Mouse (Mus musculus) heart, adult 8-10 months (tissue): Measurements from ENCODE around the gene Tpd52l1. TPM values are rescaled to one million over a fixed set of nuclear protein-coding genes. Genes with fewer than 3 reads are reported as not detected.
"Not testable (repeated sequence)": the region's sequence is repeated elsewhere in the genome, so short reads cannot be mapped to it uniquely, and the experiment has no call there.

ENCODE experiments used
- DNase-seq: peaks from one replicate; pipeline ENCODE4 v3.0.0; 2022; ENCODE audit warnings: low spot score
- total RNA-seq, 4 experiments: library from RNA; stranded (reverse); gene quantifications; 2 replicates each; pipeline ENCODE4 v1.2.4; 2022

Tpd52l1 gene
- 10 to 100 TPM in 1 of 4 experiments, 1 to 10 TPM in 3; 5.5 to 10.4 (median 9.0) TPM for total RNA-seq

GRCm38 (mm10) chr10:31445291-31446124 is at the start of gene Tpd52l1:
TSS of gene Tpd52l1 (minus strand) at chr10:31445958.
- DNase-seq, result peak; percentile 54

- DNase-seq, result no peak
Observed at GRCm38 (mm10) chr10:31494296-31494695, 48.5 kb upstream of the Tpd52l1 start.

- no peak for DNase-seq
Observed at GRCm38 (mm10) chr10:31467043-31467898, 21.5 kb upstream of the Tpd52l1 start.

DNA sequence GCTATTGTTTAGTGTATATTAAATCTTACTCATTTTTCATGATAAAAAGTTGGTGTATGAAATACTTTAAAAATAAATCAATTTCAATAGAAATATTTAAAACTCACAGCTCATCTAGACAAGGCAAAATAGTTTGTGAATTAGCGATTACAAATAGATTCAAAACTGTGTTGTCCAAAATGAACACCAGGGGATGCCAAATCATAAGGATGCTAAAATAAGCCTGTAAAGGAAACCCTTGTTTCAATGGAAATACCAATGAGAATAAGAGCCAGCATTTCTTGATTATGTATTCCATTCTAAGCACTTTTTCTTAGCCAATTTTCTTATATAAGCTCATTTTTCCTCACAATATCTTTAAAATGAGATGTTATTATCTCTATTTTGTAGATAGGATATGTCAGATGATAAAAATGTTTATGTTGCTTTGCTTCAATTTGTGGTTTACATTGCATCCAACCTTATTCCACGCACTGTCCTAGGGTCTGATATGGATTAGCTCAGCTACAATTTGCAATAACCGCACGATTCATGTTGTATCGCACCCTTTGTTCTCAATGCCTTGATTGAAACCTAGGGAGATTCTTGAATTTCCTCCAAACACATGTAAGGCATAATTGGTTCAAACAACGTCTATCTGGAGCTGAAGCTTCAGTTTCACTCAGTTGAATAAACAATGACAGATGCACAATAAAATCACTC is 20.2 kb upstream of the Tpd52l1 start:
- DNase-seq, result peak; percentile 26

DNA sequence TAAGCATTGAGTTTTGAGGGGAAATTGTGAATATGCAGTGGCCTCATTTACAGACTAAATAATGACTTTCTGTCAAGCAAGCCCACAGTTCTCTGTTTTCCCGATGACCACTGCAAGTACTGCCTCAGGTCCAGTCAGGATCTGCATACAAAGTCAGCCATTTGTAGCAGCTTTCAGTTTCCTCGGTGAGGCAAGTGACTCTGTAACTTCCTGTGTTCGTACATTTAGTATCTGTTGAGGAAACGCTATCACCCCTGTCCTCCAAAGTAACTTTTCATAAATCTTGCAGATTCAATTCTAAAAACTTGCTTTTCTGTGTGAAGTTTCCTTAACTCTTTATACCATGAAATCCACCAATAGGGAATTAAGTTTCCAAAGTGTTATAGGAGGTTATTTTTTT is 19.7 kb upstream of the Tpd52l1 start:
- DNase-seq, result no peak

DNA sequence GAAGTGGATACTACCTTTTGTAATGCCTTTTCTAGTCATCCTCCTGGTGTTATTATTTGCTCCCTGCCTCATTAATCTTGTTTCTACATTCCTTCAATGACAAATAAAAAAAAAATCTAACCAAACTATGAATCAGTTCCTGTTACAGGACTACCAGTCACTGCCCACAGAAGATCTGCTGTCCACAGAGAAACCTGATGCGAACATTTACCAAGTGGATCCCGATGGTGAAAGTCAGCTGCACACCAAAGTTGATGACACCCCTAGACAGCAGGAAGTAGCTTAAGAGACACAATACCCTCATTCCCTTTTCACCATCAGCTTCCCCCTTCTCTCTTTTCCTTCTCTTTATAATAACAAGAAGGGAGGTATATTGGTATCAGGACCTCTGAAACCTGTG is 17.3 kb upstream of the Tpd52l1 start:
- no peak for DNase-seq

DNA sequence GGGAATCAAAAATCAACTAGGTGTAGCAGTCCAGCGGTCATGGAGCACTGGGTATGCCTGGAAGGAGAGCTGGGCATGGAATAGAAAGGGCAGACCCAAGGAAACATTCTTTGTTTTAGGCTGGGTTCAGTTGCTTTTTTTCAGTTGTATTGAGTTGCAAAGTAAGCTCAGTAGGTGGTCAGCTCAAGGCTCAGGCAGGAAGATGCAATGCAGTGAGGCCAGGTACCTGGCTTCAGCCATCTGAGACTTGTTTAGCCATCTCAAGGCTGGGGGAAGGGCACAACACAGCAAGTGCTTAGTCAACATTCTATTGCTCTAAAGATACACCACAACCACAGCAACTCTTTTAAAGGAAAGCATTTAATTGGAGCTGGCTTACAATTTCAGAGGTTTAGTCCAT is 11.0 kb upstream of the Tpd52l1 start:
- DNase-seq, result no peak

- no peak for DNase-seq
Observed at GRCm38 (mm10) chr10:31447083-31447482, 1.3 kb upstream of the Tpd52l1 start.

DNA sequence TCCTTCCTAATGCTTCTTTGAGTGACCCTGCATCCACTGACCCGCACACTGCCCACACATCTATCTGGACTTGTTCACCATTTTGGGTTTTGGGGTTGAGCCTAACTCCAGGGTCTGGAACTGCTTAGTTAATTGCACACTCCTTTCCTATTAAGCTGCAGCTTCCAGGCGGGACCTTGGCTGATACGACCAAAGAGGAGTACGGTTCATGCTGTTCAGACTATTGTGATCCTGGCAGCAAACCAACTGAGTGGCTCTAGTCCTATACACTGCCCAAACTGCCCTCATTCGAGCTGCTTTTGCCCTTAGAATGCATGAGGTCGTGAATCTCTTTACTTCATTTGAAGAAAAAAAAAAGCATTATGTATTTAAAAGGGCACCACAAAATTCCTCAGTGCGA is 1.6 kb downstream of the Tpd52l1 start:
- no peak for DNase-seq

DNA sequence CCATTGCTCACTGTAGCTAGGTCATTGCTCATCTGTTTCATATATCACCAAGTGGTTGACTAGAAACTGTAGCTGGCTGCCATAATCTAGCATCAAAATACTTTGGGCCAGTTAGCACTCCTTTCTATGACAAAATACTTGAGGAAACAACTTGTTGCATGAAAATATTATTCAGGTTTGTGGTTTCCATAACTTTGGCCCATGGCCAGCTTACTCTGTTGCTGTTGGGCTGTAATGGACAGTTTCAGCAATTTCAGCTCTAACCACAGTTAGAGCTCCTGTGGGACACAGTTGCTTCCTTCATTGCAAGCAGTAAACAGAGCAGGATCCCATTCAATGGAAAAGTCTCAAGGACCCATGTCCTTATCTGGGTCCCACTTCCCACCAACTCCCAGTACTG is 4.3 kb downstream of the Tpd52l1 start:
- no peak for DNase-seq

DNA sequence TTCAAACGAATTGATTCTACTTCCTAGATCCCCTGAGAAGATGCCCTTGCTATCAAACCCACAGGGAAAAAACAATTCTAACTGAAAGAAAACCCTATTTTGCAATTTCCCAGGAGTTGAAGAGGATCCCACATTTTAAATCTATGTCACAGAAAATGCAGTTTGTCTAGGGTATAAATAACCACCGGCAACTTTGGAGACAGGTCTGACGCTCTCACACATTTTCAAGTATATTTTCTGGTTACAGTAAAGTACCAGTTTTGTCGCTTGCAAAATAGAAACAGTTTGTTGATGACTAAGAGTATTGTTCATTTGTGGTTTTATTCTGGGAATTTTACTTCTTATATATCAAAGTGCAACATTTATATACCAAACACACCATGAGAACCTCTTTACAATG is 9.7 kb downstream of the Tpd52l1 start:
- no peak for DNase-seq

- no peak for DNase-seq
Observed at GRCm38 (mm10) chr10:31417956-31418355, 27.8 kb downstream of the Tpd52l1 start.

DNA sequence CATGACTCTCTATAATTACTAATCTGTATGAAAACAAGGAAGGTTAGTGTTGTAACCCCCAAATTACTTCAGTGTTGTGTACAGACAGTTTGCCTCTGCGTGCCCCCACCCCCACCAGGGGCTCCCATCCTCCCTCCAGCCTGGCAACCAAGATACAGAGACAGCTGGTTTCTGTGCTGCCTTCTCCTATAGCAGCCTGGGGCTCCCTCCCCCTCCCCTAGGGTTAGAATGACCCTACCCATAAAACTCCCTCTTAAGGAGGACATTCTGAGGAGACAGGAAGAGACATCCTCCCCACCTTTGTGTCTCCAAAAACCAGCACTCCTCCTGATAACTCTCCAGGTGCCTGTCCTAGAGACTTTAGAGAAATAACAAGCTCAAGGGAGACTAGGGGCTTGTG is 52.8 kb downstream of the Tpd52l1 start:
- no peak for DNase-seq

GRCm38 (mm10) chr10:31390777-31391395 is 54.9 kb downstream of the Tpd52l1 start:
- DNase-seq, result peak; percentile 49

GRCm38 (mm10) chr10:31388566-31388965 is 57.2 kb downstream of the Tpd52l1 start:
- not testable (repeated sequence) for DNase-seq

DNA sequence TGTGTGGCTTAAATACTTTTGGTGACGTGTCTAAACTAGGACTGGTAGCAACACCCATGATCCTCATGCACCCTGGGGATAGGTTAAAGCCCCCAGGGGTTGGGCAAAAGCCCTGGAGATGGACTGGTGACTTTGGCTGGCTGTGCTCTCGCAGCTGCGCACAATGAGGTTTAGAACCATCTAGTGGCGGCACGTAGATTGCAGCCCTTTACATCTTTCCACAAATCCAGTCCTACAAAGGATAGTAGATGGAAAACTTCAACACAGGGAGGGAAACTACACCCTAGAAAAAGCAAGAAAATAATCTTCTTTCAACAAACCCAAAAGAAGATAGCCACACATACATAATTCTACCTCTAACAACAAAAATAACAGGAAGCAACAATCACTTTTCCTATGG is 75.6 kb downstream of the Tpd52l1 start:
- not testable (repeated sequence) for DNase-seq

DNA sequence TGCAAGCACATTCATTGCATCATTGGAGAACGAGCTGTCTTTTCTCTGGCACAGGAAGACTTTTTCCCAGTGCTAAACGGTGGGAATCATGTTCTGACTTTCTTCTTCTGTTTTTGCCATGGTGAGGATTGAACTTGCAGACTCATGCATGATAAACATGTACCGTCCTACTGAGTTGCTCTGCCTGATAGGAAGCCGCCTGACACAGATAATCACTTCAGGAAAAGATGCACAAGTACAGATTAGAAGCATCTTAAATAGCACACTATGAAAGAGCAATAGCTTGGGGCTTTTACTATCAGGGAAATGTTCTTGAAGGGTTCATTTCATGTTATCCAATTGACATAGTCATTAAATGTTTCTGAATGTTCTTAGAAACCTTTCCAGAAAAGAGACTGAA is 86.0 kb downstream of the Tpd52l1 start:
- DNase-seq, result no peak

DNA sequence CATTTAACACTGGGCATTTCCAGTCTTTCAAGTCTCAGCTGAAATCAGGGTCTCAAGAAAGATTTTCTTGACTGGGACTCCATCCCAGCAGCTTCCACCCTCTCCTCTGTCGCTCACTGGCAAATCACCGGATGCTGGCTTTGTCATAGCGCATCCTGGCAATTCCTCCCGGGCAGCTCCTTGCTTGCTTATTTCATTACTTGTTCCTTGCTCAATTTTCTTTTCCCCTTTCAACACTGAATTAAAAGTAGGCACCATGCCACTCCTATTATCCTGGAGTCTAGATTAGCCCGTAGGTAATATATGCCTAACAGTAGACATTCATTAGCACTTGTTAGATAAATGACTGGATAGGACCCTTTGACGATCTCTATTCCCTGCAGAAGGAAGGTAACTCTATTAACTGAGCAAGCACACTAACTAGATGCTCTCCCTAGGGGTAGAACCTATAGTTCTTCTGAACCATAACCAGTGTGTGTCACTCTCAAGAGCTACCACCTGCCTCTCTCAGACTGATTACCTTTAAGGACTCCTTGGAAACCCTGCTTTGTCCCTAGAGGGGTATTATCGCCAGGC is 90.8 kb downstream of the Tpd52l1 start:
- no peak for DNase-seq

- no peak for DNase-seq
Observed at GRCm38 (mm10) chr10:31354141-31354540, 91.6 kb downstream of the Tpd52l1 start.

- DNase-seq, result no peak
Observed at GRCm38 (mm10) chr10:31352845-31353427, 92.8 kb downstream of the Tpd52l1 start.

DNA sequence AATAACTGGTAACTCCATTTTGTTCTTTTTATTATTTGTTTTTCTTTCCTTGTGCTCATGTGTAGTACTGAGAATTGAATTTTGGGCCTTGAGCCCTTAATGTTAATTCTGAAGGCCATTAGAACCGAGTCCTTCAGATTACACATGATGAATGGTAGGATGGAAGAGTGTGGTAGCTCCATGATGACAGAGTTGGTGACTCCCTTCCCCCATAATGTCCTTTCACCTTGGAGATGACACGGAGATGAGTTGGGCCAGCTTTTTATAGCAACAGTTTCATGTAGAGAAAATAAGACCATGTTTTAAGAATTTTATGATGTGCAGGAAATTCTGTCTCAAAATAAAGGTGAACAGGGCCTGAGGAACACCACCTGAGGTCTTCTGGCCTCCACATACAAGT is 94.7 kb downstream of the Tpd52l1 start:
- DNase-seq, result no peak
